ENCODE assay signal across 11 mouse cellular contexts in genomic region chr5:74659281-74659680, GRCm38 (mm10).
"Had no signal": no experiment of that assay in that cellular context is flagged by ENCODE, and none has a peak within 500 bp of the region (broad histone marks: within the 10 kb centered on the region; RNA-seq: fewer than 3 reads in every experiment).

No protein-coding gene starts in this region.

- DNase-seq: kidney, postnatal 10 days; kidney, postnatal 4 days; liver; lung, adult 18-20 months; right cerebral cortex, postnatal 14 days; thymus, postnatal 36 days had no signal

- H3K36me3 ChIP-seq: midbrain, embryonic 12.5 days; stomach, embryonic 15.5 days had no signal

- H3K27me3 ChIP-seq: midbrain, embryonic 12.5 days; stomach, embryonic 15.5 days had no signal

- H3K4me2 ChIP-seq: midbrain, embryonic 12.5 days; stomach, embryonic 15.5 days had no signal

- ATAC-seq: midbrain, embryonic 16.5 days had no signal

- H3K9ac ChIP-seq: liver, embryonic 14.5 days; midbrain, embryonic 12.5 days; stomach, embryonic 15.5 days had no signal

- H3K4me1 ChIP-seq: midbrain, embryonic 12.5 days had no signal

- H3K27ac ChIP-seq: layer of hippocampus, adult 2 months; liver, embryonic 14.5 days; midbrain, embryonic 12.5 days; stomach, embryonic 15.5 days had no signal

- H3K9me3 ChIP-seq: midbrain, embryonic 12.5 days; stomach, embryonic 15.5 days had no signal

- H3K4me3 ChIP-seq: layer of hippocampus, adult 2 months; midbrain, embryonic 12.5 days; stomach, embryonic 15.5 days had no signal
